Mouse (Mus musculus): ENCODE data around the gene Socs5. TPM values are rescaled to one million over a fixed set of nuclear protein-coding genes. Genes with fewer than 3 reads are reported as not detected.
A peak's percentile ranks its signal among the peaks of the same experiment; 100 is the strongest.

The Socs5 gene
- polyA plus RNA-seq, 1 experiment from 2014 or later, result 15.6 TPM

- Histone ChIP-seq H3K9ac (ENCODE audit: low read length) (no peak overlapping the region; the same call in 1 of the 2 replicates), H3K27me3 (ENCODE audit: control insufficient read depth, insufficient read depth, low read length) (no peaks in the 10 kb centered on the region), H3K36me3 (ENCODE audit: control insufficient read depth, insufficient read depth, low read length) (no peaks in the 10 kb centered on the region), H3K4me2 (ENCODE audit: low read length) (no peak overlapping the region), H3K4me3 (ENCODE audit: control insufficient read depth in 1 of 2, insufficient read depth in 1 of 2, low read depth in 1 of 2, low read length in 2 of 2) (no peak overlapping the region), H3K9me3 (ENCODE audit: control insufficient read depth, low read length) (peaks cover 12% of the 10 kb centered on the region), H3K4me1 (ENCODE audit: control insufficient read depth in 2 of 2, insufficient read depth in 2 of 2, low read length in 2 of 2) (peaks cover 39 to 41% of the 10 kb centered on the region in 2 experiments), H3K27ac (replicated peaks in 1 of 2; ENCODE audit: control insufficient read depth in 1 of 2, insufficient read depth in 1 of 2, low read depth in 2 of 2, low read length in 2 of 2) (peak overlapping the region; percentile 47 to 67)
- ATAC-seq (ENCODE audit: insufficient number of reproducible peaks, insufficient read depth, low FRiP score, low read depth), result 0 out of 2 replicates have a peak, but pooled peaks have one; percentile 27
- 49% methylated on average over 17 of the region's 17 CpGs for WGBS
Measured at GRCm38 (mm10) chr17:87176066-87177012, 68.9 kb downstream of the Socs5 start.

- no peaks in the 10 kb centered on the region for H3K27me3 ChIP-seq (ENCODE audit: control insufficient read depth, insufficient read depth, low read length)
- peak; percentile 33; the same call in 1 of the 2 replicates for ATAC-seq (ENCODE audit: insufficient number of reproducible peaks, insufficient read depth, low FRiP score, low read depth)
- peaks cover 39 to 41% of the 10 kb centered on the region in 2 experiments for H3K4me1 ChIP-seq (ENCODE audit: control insufficient read depth in 2 of 2, insufficient read depth in 2 of 2, low read length in 2 of 2)
- H3K4me2 ChIP-seq (ENCODE audit: low read length), result peak overlapping the region; percentile 37
- no peak overlapping the region for H3K4me3 ChIP-seq (ENCODE audit: control insufficient read depth in 1 of 2, insufficient read depth in 1 of 2, low read depth in 1 of 2, low read length in 2 of 2)
- H3K27ac ChIP-seq (replicated peaks in 1 of 2; ENCODE audit: control insufficient read depth in 1 of 2, insufficient read depth in 1 of 2, low read depth in 2 of 2, low read length in 2 of 2), result peak overlapping the region; percentile 19 to 46; a peak in 2 of 4 replicates
- WGBS, result 35% methylated on average over 16 of the region's 16 CpGs
- peak overlapping the region; percentile 35; the same call in 1 of the 2 replicates for H3K9ac ChIP-seq (ENCODE audit: low read length)
- H3K9me3 ChIP-seq (ENCODE audit: control insufficient read depth, low read length), result no peaks in the 10 kb centered on the region
- no peaks in the 10 kb centered on the region for H3K36me3 ChIP-seq (ENCODE audit: control insufficient read depth, insufficient read depth, low read length)
Measured at GRCm38 (mm10) chr17:87178596-87179590, 71.4 kb downstream of the Socs5 start.

- ATAC-seq (ENCODE audit: insufficient number of reproducible peaks, insufficient read depth, low FRiP score, low read depth), result no peak
- H3K27ac ChIP-seq (replicated peaks in 1 of 2; ENCODE audit: control insufficient read depth in 1 of 2, insufficient read depth in 1 of 2, low read depth in 2 of 2, low read length in 2 of 2), result no peak overlapping the region
Measured at GRCm38 (mm10) chr17:87179939-87180550, 72.6 kb downstream of the Socs5 start.

GRCm38 (mm10) chr17:87181683-87182346, 74.3 kb downstream of the Socs5 start:
- Histone ChIP-seq H3K4me2 (ENCODE audit: low read length) (no peak overlapping the region), H3K9ac (ENCODE audit: low read length) (no peak overlapping the region), H3K36me3 (ENCODE audit: control insufficient read depth, insufficient read depth, low read length) (no peaks in the 10 kb centered on the region), H3K9me3 (ENCODE audit: control insufficient read depth, low read length) (no peaks in the 10 kb centered on the region), H3K4me1 (ENCODE audit: control insufficient read depth in 2 of 2, insufficient read depth in 2 of 2, low read length in 2 of 2) (peaks cover 27 to 29% of the 10 kb centered on the region in 2 experiments), H3K27me3 (ENCODE audit: control insufficient read depth, insufficient read depth, low read length) (no peaks in the 10 kb centered on the region), H3K27ac (replicated peaks in 1 of 2; ENCODE audit: control insufficient read depth in 1 of 2, insufficient read depth in 1 of 2, low read depth in 2 of 2, low read length in 2 of 2) (no peak overlapping the region), H3K4me3 (ENCODE audit: control insufficient read depth in 1 of 2, insufficient read depth in 1 of 2, low read depth in 1 of 2, low read length in 2 of 2) (no peak overlapping the region)
- WGBS, result 67% methylated on average over 8 of the region's 8 CpGs
- ATAC-seq (ENCODE audit: insufficient number of reproducible peaks, insufficient read depth, low FRiP score, low read depth), result no peak

More at GRCm38 (mm10) chr17:87179939-87180550, 72.6 kb downstream of the Socs5 start:
- peaks cover 34 to 41% of the 10 kb centered on the region in 2 experiments for H3K4me1 ChIP-seq (ENCODE audit: control insufficient read depth in 2 of 2, insufficient read depth in 2 of 2, low read length in 2 of 2)
- H3K9me3 ChIP-seq (ENCODE audit: control insufficient read depth, low read length), result no peaks in the 10 kb centered on the region
- no peaks in the 10 kb centered on the region for H3K36me3 ChIP-seq (ENCODE audit: control insufficient read depth, insufficient read depth, low read length)
- H3K9ac ChIP-seq (ENCODE audit: low read length), result no peak overlapping the region
- no peak overlapping the region for H3K4me3 ChIP-seq (ENCODE audit: control insufficient read depth in 1 of 2, insufficient read depth in 1 of 2, low read depth in 1 of 2, low read length in 2 of 2)
- 72% methylated on average over 9 of the region's 9 CpGs for WGBS
- H3K27me3 ChIP-seq (ENCODE audit: control insufficient read depth, insufficient read depth, low read length), result no peaks in the 10 kb centered on the region
- no peak overlapping the region for H3K4me2 ChIP-seq (ENCODE audit: low read length)

GRCm38 (mm10) chr17:87185461-87186066, 78.1 kb downstream of the Socs5 start:
- H3K36me3 ChIP-seq (ENCODE audit: control insufficient read depth, insufficient read depth, low read length), result no peaks in the 10 kb centered on the region
- WGBS, result 29% methylated on average over 11 of the region's 11 CpGs
- no peak overlapping the region for H3K27ac ChIP-seq (replicated peaks in 1 of 2; ENCODE audit: control insufficient read depth in 1 of 2, insufficient read depth in 1 of 2, low read depth in 2 of 2, low read length in 2 of 2)
- no peak overlapping the region for H3K4me2 ChIP-seq (ENCODE audit: low read length)
- H3K9me3 ChIP-seq (ENCODE audit: control insufficient read depth, low read length), result no peaks in the 10 kb centered on the region
- no peaks in the 10 kb centered on the region for H3K27me3 ChIP-seq (ENCODE audit: control insufficient read depth, insufficient read depth, low read length)
- no peak for ATAC-seq (ENCODE audit: insufficient number of reproducible peaks, insufficient read depth, low FRiP score, low read depth)
- H3K4me1 ChIP-seq (ENCODE audit: control insufficient read depth in 2 of 2, insufficient read depth in 2 of 2, low read length in 2 of 2), result peaks cover 8 to 16% of the 10 kb centered on the region in 2 experiments
- no peak overlapping the region for H3K4me3 ChIP-seq (ENCODE audit: control insufficient read depth in 1 of 2, insufficient read depth in 1 of 2, low read depth in 1 of 2, low read length in 2 of 2)
- H3K9ac ChIP-seq (ENCODE audit: low read length), result peak overlapping the region; percentile 16; the same call in 1 of the 2 replicates

- Histone ChIP-seq H3K27ac (replicated peaks in 1 of 2; ENCODE audit: control insufficient read depth in 1 of 2, insufficient read depth in 1 of 2, low read depth in 2 of 2, low read length in 2 of 2) (no peak overlapping the region), H3K9me3 (ENCODE audit: control insufficient read depth, low read length) (peaks cover 2% of the 10 kb centered on the region; the same call in 1 of the 2 replicates), H3K4me2 (ENCODE audit: low read length) (peak overlapping the region; percentile 3; the same call in 1 of the 2 replicates), H3K36me3 (ENCODE audit: control insufficient read depth, insufficient read depth, low read length) (no peaks in the 10 kb centered on the region), H3K27me3 (ENCODE audit: control insufficient read depth, insufficient read depth, low read length) (no peaks in the 10 kb centered on the region), H3K4me1 (ENCODE audit: control insufficient read depth in 2 of 2, insufficient read depth in 2 of 2, low read length in 2 of 2) (peaks cover 8 to 16% of the 10 kb centered on the region in 2 experiments), H3K9ac (ENCODE audit: low read length) (no peak overlapping the region), H3K4me3 (ENCODE audit: control insufficient read depth in 1 of 2, insufficient read depth in 1 of 2, low read depth in 1 of 2, low read length in 2 of 2) (no peak overlapping the region)
- no peak for ATAC-seq (ENCODE audit: insufficient number of reproducible peaks, insufficient read depth, low FRiP score, low read depth)
- WGBS, result 34% methylated on average over 17 of the region's 17 CpGs
Measured at GRCm38 (mm10) chr17:87187005-87187404, 79.5 kb downstream of the Socs5 start.

Measured in heart, embryonic 14.5 days (tissue).